Mouse (Mus musculus): ENCODE results near the gene Swap70. TPM values are rescaled to one million over a fixed set of nuclear protein-coding genes. Genes with fewer than 3 reads are reported as not detected.

The Swap70 gene
- total and polyA plus RNA-seq, 3 experiments = 18.3 to 23.3 TPM; not detected in 1

DNA sequence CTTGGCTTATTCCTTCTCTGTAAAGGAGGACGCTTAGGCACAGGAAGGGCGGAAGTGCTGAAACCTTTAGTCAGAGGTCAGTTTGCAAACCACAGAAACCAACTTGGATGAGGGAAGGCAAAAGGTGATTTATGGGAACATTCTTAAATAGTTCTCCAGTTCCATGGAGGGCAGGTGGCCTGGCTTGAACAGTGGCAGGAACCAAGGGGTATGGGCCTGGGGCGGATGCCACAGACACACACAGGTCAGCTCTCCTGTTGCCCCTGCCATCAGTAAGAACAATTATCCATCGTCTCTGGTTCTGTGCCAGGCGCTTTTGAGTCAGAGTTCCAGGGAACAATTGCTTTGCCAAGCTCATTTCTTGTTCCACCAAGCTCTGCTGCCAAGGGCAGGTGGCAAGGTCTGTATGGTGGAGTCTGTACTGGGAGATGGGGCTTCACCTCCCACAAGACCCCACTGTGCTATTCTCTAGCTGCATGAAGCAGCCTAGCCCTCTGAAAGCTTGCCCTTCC lies 56.3 kb downstream of the Swap70 start:
- Histone ChIP-seq H3K9me3 (replicated peaks; ENCODE audit: insufficient read depth, low read length) (no peaks in the 10 kb centered on the region), H3K9ac (ENCODE audit: control insufficient read depth, low read depth, low read length, poor library complexity, severe bottlenecking) (no peak overlapping the region), H3K27me3 (ENCODE audit: control insufficient read depth in 1 of 2, insufficient read depth in 2 of 2, low read length in 2 of 2) (no peaks in the 10 kb centered on the region), H3K79me2 (ENCODE audit: control insufficient read depth, insufficient read depth, low read length, poor library complexity) (no peaks in the 10 kb centered on the region), H3K4me3 (ENCODE audit: control insufficient read depth in 1 of 2, insufficient read depth in 1 of 2, low read depth in 2 of 2, low read length in 2 of 2) (no peak overlapping the region), H3K4me1 (ENCODE audit: control insufficient read depth in 1 of 2, insufficient read depth in 2 of 2, low read length in 2 of 2) (no peaks in the 10 kb centered on the region), H3K27ac (ENCODE audit: control insufficient read depth, low read depth, low read length) (no peak overlapping the region), H3K36me3 (ENCODE audit: control insufficient read depth in 1 of 2, insufficient read depth in 2 of 2, low read length in 2 of 2) (peaks cover 0 to 8% of the 10 kb centered on the region in 2 experiments; a peak in 2 of 4 replicates)
- TF ChIP-seq MEF2A (IDR thresholded peaks at IDR 0.05; ENCODE audit: extremely low read depth, insufficient replicate concordance, low read depth, low read length, poor library complexity, severe bottlenecking) (no peak), POLR2A (IDR thresholded peaks at IDR 0.05; ENCODE audit: control insufficient read depth in 1 of 2, insufficient read depth in 1 of 2, low read depth in 1 of 2, low read length in 2 of 2, poor library complexity in 1 of 2) (no peak)
- DNase-seq (ENCODE audit: low read depth, low spot score) = no peak

DNA sequence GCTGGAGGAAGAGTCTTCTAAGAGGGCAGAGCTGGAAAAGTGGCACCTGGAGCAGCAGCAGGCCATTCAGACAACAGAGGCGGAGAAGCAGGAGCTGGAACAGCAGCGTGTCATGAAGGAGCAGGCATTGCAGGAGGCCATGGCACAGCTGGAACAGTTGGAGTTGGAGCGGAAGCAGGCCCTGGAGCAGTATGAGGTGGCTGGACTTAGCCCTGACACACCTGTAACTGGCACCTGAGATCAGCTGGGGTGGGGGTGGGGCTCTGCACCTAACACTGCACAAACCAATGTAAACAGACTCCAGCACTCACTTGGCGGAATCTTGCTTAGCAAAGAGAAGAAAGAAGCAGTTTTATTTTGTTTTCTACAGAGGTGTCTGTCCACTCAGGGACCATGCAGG lies 57.7 kb downstream of the Swap70 start:
- Histone ChIP-seq H3K36me3 (ENCODE audit: control insufficient read depth in 1 of 2, insufficient read depth in 2 of 2, low read length in 2 of 2) (peaks cover 0 to 8% of the 10 kb centered on the region in 2 experiments; a peak in 2 of 4 replicates), H3K4me1 (ENCODE audit: control insufficient read depth in 1 of 2, insufficient read depth in 2 of 2, low read length in 2 of 2) (no peaks in the 10 kb centered on the region), H3K9me3 (replicated peaks; ENCODE audit: insufficient read depth, low read length) (no peaks in the 10 kb centered on the region), H3K4me3 (ENCODE audit: control insufficient read depth in 1 of 2, insufficient read depth in 1 of 2, low read depth in 2 of 2, low read length in 2 of 2) (no peak overlapping the region), H3K9ac (ENCODE audit: control insufficient read depth, low read depth, low read length, poor library complexity, severe bottlenecking) (no peak overlapping the region), H3K79me2 (ENCODE audit: control insufficient read depth, insufficient read depth, low read length, poor library complexity) (no peaks in the 10 kb centered on the region), H3K27ac (ENCODE audit: control insufficient read depth, low read depth, low read length) (no peak overlapping the region), H3K27me3 (ENCODE audit: control insufficient read depth in 1 of 2, insufficient read depth in 2 of 2, low read length in 2 of 2) (no peaks in the 10 kb centered on the region)
- TF ChIP-seq EP300 (IDR thresholded peaks at IDR 0.05; ENCODE audit: low read depth in 1 of 2, low read length in 2 of 2) = no peak
- no peak for DNase-seq (ENCODE audit: low read depth, low spot score)

DNA sequence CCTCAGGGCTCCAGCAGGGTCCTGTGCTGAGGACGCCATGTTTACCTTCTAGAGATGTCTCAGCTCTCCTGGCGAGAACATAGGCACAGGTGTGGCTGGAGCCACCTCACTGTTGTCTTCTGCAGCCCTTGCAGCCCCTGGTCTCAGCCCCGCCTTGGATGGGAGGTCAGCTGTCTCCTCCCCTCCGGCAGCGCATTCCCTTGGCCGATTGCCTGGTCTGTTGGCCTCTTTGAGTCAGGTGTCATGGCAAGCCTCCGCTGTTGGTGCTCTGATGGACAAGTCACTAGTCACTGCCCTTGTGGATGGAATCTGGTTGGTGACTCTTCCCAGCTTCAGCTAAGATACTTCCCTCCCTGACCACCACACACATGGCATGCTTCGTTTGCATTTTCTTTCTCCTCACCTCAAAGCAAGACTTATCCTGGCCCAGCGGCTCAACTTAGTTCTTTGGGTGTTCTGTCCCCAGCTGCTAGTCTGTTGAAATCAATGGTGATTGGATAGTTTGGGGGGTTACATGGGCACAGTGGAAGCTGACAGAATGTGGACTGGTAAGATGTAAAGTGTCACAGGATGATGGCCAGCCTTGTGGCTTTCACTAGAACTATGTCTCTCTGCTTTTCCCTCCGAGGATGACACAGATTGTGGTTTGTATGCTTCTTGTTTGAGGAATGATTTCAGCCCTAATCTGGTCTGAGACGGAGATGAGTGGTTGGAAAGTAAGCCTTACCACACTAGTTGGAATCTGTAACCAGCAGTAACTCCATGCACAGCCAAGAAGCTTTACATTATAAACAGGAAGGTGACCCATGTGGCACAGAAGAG lies 60.1 kb downstream of the Swap70 start:
- H3K27me3 ChIP-seq (ENCODE audit: control insufficient read depth in 1 of 2, insufficient read depth in 2 of 2, low read length in 2 of 2) = no peaks in the 10 kb centered on the region
- no peak for DNase-seq (ENCODE audit: low read depth, low spot score)
- H3K4me1 ChIP-seq (ENCODE audit: control insufficient read depth in 1 of 2, insufficient read depth in 2 of 2, low read length in 2 of 2) = no peaks in the 10 kb centered on the region
- no peak overlapping the region for H3K9ac ChIP-seq (ENCODE audit: control insufficient read depth, low read depth, low read length, poor library complexity, severe bottlenecking)
- H3K27ac ChIP-seq (ENCODE audit: control insufficient read depth, low read depth, low read length) = no peak overlapping the region
- no peak for TF ChIP-seq ZMIZ1 (IDR thresholded peaks at IDR 0.05; ENCODE audit: low read depth, low read length)
- TF ChIP-seq NRF1 (IDR thresholded peaks at IDR 0.05; ENCODE audit: insufficient read depth, low read depth, low read length, poor library complexity, severe bottlenecking) = no peak
- TF ChIP-seq TCF12 (IDR thresholded peaks at IDR 0.05; ENCODE audit: low read depth, low read length) = no peak
- TF ChIP-seq E2F4 (IDR thresholded peaks at IDR 0.05; ENCODE audit: borderline replicate concordance, low read depth, low read length) = no peak
- TF ChIP-seq RAD21 (IDR thresholded peaks at IDR 0.05; ENCODE audit: low read depth, low read length) = no peak
- no peaks in the 10 kb centered on the region for H3K79me2 ChIP-seq (ENCODE audit: control insufficient read depth, insufficient read depth, low read length, poor library complexity)
- no peak overlapping the region for H3K4me3 ChIP-seq (ENCODE audit: control insufficient read depth in 1 of 2, insufficient read depth in 1 of 2, low read depth in 2 of 2, low read length in 2 of 2)
- H3K36me3 ChIP-seq (ENCODE audit: control insufficient read depth in 1 of 2, insufficient read depth in 2 of 2, low read length in 2 of 2) = peaks cover 0 to 4% of the 10 kb centered on the region in 2 experiments; a peak in 2 of 4 replicates
- H3K9me3 ChIP-seq (replicated peaks; ENCODE audit: insufficient read depth, low read length) = no peaks in the 10 kb centered on the region
